Mouse (Mus musculus): ENCODE data around the gene Slc6a20a. TPM values are rescaled to one million over a fixed set of nuclear protein-coding genes. Genes with fewer than 3 reads are reported as not detected.
A peak's percentile ranks its signal among the peaks of the same experiment; 100 is the strongest.

Gene Slc6a20a
- total RNA-seq, 2 experiments from 2014 or later = not detected

GRCm38 (mm10) chr9:123640106-123640505 lies 38.6 kb downstream of the Slc6a20a start:
- intact Hi-C loops (cut with DNase I) = no loop called here
- no peak for DNase-seq

DNA sequence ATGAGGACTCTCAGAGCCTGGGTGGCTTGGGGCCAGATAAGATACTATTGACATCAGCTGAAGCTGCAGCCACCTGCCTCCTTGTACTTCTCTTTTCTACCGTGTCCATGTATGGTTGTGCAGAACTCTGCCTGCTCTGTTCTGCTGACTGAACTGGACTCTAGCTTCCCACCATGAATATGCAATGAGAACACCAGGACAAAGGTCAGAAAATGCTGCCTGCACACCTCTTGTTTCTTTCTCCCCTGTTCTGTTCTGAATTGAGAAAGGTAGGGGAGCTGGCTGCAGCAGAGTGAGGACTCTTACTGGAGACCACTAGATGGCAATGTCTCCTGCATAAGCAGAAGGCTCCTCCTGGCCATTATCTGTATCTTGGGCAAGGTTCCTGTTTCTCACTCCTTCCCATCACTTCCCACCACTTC lies 40.0 kb downstream of the Slc6a20a start:
- intact Hi-C loops (cut with DNase I) = loop anchor here (2.0 kb wide), 1 partner anchor 158 kb away; no protein-coding TSS in a partner anchor
- DNase-seq = peak; percentile 9 to 37

DNA sequence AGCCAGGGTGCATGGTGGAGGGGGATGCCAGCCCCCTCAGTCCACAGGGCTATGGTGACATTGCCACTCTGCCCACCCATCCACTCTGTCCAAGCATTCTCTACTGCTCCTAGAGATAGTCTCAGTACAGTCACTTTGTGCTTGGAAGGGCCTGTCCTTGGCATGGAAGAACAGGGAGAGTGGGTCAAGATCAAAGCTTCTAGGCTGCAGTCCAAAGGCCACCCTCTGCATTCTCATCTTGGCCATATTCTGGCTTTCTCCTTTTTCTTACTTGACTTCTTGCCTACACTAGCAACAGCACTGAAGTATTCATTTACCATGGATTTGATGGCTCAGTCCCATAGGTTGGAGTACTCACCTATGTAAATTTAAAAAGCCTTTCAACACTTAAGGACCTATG lies 40.5 kb downstream of the Slc6a20a start:
- intact Hi-C loops (cut with DNase I) = loop anchor here (2.0 kb wide), 1 partner anchor 159 kb away; no protein-coding TSS in a partner anchor
- no peak for DNase-seq

DNA sequence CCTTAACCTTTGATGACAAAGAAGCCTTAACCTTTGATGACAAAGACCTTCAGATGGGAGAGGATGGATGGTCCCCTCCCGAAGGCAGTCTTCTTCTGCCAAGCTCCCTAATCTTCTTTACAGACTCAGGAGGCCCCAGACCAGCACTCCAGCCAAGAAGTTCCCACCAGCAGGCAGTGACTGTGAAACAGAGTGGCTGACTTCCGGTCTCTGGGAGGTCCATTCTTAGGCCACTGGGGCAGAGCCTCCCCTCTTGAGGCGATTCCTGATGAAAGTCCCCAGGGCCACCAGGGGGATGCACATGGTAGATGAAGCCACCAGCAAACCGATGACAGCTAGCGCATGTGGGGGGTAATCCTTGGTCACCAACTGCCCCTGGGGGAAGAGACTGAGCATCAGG lies 41.9 kb downstream of the Slc6a20a start:
- intact Hi-C loops (cut with DNase I) = no loop called here
- DNase-seq = no peak

DNA sequence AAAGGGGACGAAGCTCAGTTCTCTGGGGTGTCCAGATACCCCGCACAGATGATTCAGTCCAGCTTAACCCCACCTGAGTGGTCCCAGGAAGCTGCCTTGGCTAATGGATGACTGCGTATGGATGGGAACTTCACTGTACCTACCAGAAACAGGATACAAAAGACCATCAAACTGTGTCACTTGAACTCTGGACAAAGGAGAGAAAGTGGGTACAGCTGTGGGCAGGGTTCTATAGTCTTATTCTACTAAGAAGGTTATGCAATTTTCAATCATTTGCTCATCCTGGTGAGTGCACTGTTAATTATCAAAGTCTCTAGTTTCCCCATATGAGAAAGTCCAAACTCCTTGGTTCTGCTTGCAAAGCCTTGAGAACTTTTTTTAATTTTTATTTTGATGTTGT lies 45.7 kb downstream of the Slc6a20a start:
- DNase-seq = no peak
- intact Hi-C loops (cut with DNase I) = no loop called here

DNA sequence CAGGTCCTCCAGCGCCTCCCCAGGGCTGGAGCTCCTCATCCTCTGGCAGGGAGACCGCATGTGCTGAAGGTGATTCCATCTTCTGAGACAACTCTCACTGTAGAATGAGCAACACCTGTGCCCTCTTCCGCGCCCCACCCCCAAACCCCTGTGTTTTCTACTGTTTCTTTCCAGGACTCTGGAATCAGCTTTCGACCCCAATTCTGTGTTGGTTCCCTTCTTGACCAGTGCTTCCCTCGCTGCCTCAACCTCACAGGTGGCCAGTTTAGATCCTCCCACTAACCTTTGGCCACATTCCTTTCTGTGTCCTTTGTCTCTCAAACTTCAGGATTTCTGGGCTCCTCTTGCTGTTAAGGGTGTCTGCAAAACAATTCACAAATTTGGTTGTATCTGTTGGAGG lies 46.4 kb downstream of the Slc6a20a start, which contains the start of gene Slc6a20b:
Slc6a20b (minus strand) TSS at position 285 of the 400 bp plus-strand sequence.
- DNase-seq = no peak
- intact Hi-C loops (cut with DNase I) = no loop called here

DNA sequence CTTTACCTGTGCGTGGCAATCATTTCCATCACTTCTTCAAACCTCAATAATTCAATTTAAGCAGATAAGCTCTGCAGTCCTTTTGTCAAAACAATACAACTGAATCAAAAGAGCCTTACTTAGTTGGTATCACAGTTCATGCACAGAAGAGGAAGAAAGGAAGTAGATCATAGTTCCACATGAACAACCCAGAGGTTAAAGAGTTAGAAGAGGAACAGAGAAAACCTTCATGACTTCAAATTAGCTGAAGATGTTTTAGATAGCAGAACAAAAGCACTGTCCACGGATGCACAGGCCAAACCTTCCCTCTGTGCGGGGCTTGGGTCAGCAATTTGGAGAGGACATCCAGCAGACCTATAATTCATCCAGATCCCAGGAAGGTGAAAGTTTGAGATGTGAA lies 47.0 kb downstream of the Slc6a20a start:
- intact Hi-C loops (cut with DNase I) = no loop called here

GRCm38 (mm10) chr9:123625821-123626220 lies 52.9 kb downstream of the Slc6a20a start:
- intact Hi-C loops (cut with DNase I) = no loop called here
- no peak for DNase-seq

More for the DNA sequence above, 47.0 kb downstream of the Slc6a20a start:
- no peak for DNase-seq

DNA sequence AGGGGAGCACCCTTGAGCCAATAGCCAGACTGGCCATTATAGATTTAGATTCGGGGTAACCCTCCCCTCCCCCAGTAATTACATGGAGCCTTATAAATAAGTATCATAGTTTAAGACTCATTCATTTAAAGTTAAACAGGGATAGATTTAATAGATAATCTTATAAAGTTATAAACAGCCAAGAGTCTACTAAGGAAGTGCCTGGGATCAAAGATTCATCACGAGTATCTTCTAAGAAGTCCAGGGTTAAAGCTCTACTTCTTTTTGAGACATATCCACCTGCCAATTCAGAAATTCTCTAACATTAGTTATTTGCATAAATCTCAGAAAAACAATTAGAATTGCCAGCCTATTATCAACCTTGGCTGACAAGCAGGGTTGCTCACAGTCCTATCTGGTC lies 53.9 kb downstream of the Slc6a20a start:
- intact Hi-C loops (cut with DNase I) = no loop called here
- DNase-seq = no peak

DNA sequence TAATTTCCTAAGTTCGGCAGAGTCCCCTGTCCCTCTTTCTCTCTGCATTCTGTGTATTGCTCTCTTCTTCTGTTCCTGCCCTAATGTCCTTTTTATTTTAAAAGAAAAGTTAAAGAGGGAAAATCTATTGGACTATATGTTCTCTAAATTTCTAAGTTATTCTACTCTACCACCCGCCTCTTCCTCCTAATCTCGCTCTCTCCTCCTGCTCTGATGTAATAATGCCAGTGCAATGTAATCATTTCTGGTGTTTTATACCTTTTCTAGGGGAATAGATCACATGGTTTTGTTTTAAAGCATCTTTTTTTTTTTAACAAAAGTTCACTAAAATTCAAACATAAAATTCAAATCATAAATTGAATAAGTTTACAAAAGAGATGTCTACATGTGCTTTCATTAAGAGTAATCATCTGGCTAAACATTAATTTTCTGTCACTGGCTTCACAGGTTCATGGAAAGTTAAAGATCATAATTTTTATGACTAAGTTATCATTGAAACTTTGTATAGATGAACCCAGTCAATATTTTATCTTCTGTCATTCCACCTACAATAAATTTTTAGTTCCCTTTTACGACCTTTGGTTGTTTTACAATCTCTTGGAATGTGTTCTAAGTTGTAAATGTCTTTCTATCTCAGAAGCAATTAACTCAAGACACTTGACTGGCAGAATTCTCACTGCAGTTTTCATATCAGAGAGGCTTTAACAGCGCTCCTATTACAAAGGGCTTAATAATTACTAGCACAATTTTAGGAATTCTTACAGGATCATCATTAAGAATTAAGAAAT lies 58.2 kb downstream of the Slc6a20a start:
- DNase-seq = no peak
- intact Hi-C loops (cut with DNase I) = no loop called here

- DNase-seq = no peak
- intact Hi-C loops (cut with DNase I) = no loop called here
These were observed 77.2 kb downstream of the Slc6a20a start for GRCm38 (mm10) chr9:123601529-123601928.

- no peak for DNase-seq
- intact Hi-C loops (cut with DNase I) = no loop called here
These were observed 81.3 kb downstream of the Slc6a20a start for GRCm38 (mm10) chr9:123597376-123597775.

DNA sequence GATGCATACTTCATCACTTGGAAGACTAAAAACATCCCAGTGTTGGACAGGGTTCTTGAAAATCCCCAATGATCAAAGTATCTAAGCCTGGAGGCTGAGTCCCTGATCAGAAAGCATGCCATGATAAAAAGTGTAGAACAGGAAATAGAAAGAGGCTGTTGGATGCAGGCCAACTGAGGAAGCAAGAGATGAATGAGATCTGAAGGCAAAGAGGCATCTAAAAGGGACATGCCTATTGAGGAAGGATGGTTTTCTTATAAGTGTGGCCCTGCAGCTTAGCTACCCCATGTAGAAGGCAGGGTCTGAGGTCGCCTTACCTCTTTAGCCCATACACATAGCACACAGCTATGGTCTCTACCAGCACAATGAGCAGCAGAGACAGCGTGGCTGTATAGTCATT lies 81.8 kb downstream of the Slc6a20a start:
- intact Hi-C loops (cut with DNase I) = no loop called here

DNA sequence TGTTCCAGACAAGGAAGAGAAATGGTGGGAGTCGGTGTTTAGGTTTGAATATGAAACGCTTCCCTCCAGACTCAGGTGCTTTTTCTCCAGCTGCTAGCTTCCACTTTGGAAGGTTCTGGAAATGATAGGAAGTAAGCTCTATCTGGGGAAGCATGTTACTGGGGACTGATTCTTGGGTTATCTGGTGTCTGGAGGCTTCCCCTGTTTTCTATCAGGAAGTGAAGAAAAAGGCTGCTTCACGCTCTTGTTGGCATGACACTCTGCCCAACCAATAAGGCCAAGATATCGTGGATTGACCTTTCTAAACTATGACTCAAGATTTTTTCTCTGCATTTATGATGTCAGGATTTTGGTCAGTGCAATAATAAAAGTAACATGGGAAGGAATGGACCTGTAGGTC lies 83.5 kb downstream of the Slc6a20a start:
- DNase-seq = no peak
- intact Hi-C loops (cut with DNase I) = no loop called here

More for the DNA sequence above, 81.8 kb downstream of the Slc6a20a start:
- DNase-seq = no peak

GRCm38 (mm10) chr9:123589240-123589910 lies 89.3 kb downstream of the Slc6a20a start:
- DNase-seq = no peak
- intact Hi-C loops (cut with DNase I) = no loop called here

Other genes with a start within 250 kb of the Slc6a20a start
- gene Limd1, start 200.2 kb downstream of the Slc6a20a start, total RNA-seq (2021) = 10 to 100 TPM; 41.9 to 43.6 TPM
- gene Sacm1l, start 149.1 kb downstream of the Slc6a20a start, total RNA-seq (2021) = 10 to 100 TPM; 33.7 to 38.1 TPM
- not detected for gene Slc6a20b, start 46.3 kb downstream of the Slc6a20a start, total RNA-seq (2021)
- gene Ccr9, start 446 bp downstream of the Slc6a20a start, total RNA-seq (2021) = 1 to 10 TPM in 1 of 2 experiments, under 1 TPM in 1; 0.48 to 9.2 TPM
- gene Lztfl1, start 38.8 kb upstream of the Slc6a20a start, total RNA-seq (2021) = 10 to 100 TPM; 41.3 to 43.5 TPM
- gene Cxcr6, start 127.6 kb upstream of the Slc6a20a start, total RNA-seq (2021) = under 1 TPM in 1 of 2 experiments, not detected in 1; 0.20 TPM
- 100 to 1,000 TPM; 250 to 267 TPM for gene Fyco1, start 173.0 kb upstream of the Slc6a20a start, total RNA-seq (2021)
- gene Xcr1, start 183.1 kb upstream of the Slc6a20a start, total RNA-seq (2021) = under 1 TPM in 1 of 2 experiments, not detected in 1; 0.05 TPM

Data from heart, postnatal 14 days (tissue).